Mouse (Mus musculus): Measurements from ENCODE around the gene Gcsh. TPM values are rescaled to one million over a fixed set of nuclear protein-coding genes. Genes with fewer than 3 reads are reported as not detected.

The Gcsh gene
- total and polyA plus RNA-seq, 2 experiments, result 75.7 to 161 TPM

GRCm38 (mm10) chr8:117028686-117029085 is 35.3 kb upstream of the Gcsh start:
- Histone ChIP-seq H3K79me2 (ENCODE audit: control insufficient read depth, insufficient read depth, low read length) (no peaks in the 10 kb centered on the region), H3K27ac (replicated peaks; ENCODE audit: insufficient read depth, low read depth, low read length) (no peak overlapping the region), H3K9ac (ENCODE audit: low read depth, low read length) (no peak overlapping the region), H3K4me3 (ENCODE audit: insufficient read depth, low read depth, low read length) (no peak overlapping the region), H3K36me3 (ENCODE audit: control insufficient read depth, insufficient read depth, low read length) (no peaks in the 10 kb centered on the region), H3K27me3 (ENCODE audit: control insufficient read depth, insufficient read depth, low read length) (no peaks in the 10 kb centered on the region), H3K4me1 (ENCODE audit: control insufficient read depth, insufficient read depth, low read length) (no peaks in the 10 kb centered on the region)
- TF ChIP-seq CTCF (IDR thresholded peaks at IDR 0.05; ENCODE audit: low read depth, low read length), result no peak
- TF ChIP-seq POLR2A (IDR thresholded peaks at IDR 0.05; ENCODE audit: extremely low read depth, insufficient read depth, low read length), result no peak
- DNase-seq (ENCODE audit: extremely low read depth, low read depth, low spot score), result no peak
- 93% methylated on average over 10 of the region's 10 CpGs for WGBS

GRCm38 (mm10) chr8:117027601-117028000 is 34.3 kb upstream of the Gcsh start:
- Histone ChIP-seq H3K4me3 (ENCODE audit: insufficient read depth, low read depth, low read length) (no peak overlapping the region), H3K27ac (replicated peaks; ENCODE audit: insufficient read depth, low read depth, low read length) (no peak overlapping the region), H3K79me2 (ENCODE audit: control insufficient read depth, insufficient read depth, low read length) (no peaks in the 10 kb centered on the region), H3K27me3 (ENCODE audit: control insufficient read depth, insufficient read depth, low read length) (no peaks in the 10 kb centered on the region), H3K9ac (ENCODE audit: low read depth, low read length) (no peak overlapping the region), H3K36me3 (ENCODE audit: control insufficient read depth, insufficient read depth, low read length) (no peaks in the 10 kb centered on the region), H3K4me1 (ENCODE audit: control insufficient read depth, insufficient read depth, low read length) (no peaks in the 10 kb centered on the region)
- DNase-seq (ENCODE audit: extremely low read depth, low read depth, low spot score), result no peak
- TF ChIP-seq CTCF (IDR thresholded peaks at IDR 0.05; ENCODE audit: low read depth, low read length), result no peak
- TF ChIP-seq POLR2A (IDR thresholded peaks at IDR 0.05; ENCODE audit: extremely low read depth, insufficient read depth, low read length), result no peak
- WGBS, result 89% methylated on average over 5 of the region's 5 CpGs

GRCm38 (mm10) chr8:117022297-117022993 is 29.1 kb upstream of the Gcsh start:
- TF ChIP-seq CTCF (IDR thresholded peaks at IDR 0.05; ENCODE audit: low read depth, low read length), result no peak
- no peak for TF ChIP-seq POLR2A (IDR thresholded peaks at IDR 0.05; ENCODE audit: extremely low read depth, insufficient read depth, low read length)
- DNase-seq (ENCODE audit: extremely low read depth, low read depth, low spot score), result no peak
- 68% methylated on average over 1 of the region's 1 CpGs for WGBS

GRCm38 (mm10) chr8:117019323-117020275 is 26.3 kb upstream of the Gcsh start:
- H3K4me3 ChIP-seq (ENCODE audit: insufficient read depth, low read depth, low read length), result no peak overlapping the region
- TF ChIP-seq CTCF (IDR thresholded peaks at IDR 0.05; ENCODE audit: low read depth, low read length), result no peak
- no peak for TF ChIP-seq POLR2A (IDR thresholded peaks at IDR 0.05; ENCODE audit: extremely low read depth, insufficient read depth, low read length)
- 87% methylated on average over 18 of the region's 18 CpGs for WGBS

More at GRCm38 (mm10) chr8:117022297-117022993, 29.1 kb upstream of the Gcsh start:
- no peak overlapping the region for H3K9ac ChIP-seq (ENCODE audit: low read depth, low read length)
- H3K4me1 ChIP-seq (ENCODE audit: control insufficient read depth, insufficient read depth, low read length), result no peaks in the 10 kb centered on the region
- no peaks in the 10 kb centered on the region for H3K79me2 ChIP-seq (ENCODE audit: control insufficient read depth, insufficient read depth, low read length)
- no peaks in the 10 kb centered on the region for H3K36me3 ChIP-seq (ENCODE audit: control insufficient read depth, insufficient read depth, low read length)
- H3K4me3 ChIP-seq (ENCODE audit: insufficient read depth, low read depth, low read length), result no peak overlapping the region
- H3K27ac ChIP-seq (replicated peaks; ENCODE audit: insufficient read depth, low read depth, low read length), result no peak overlapping the region
- H3K27me3 ChIP-seq (ENCODE audit: control insufficient read depth, insufficient read depth, low read length), result no peaks in the 10 kb centered on the region

DNA sequence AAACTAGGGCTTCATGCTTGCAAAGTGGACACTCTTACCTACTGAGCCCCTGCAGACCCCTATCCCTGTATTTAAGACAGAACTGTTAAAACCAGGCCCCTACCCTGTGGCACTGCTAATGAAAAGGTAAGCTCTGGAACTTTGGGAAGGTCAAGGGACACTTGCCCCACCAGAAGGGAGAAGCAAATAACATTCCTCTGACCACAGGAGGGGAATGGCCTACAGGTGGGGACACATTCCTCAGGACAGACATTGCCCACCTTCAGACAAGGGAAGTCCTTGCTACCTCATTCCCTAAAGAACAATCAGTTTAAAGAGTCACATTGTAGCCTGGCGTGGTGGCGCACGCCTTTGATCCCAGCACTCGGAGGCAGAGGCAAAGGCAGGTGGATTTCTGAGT is 24.6 kb upstream of the Gcsh start:
- Histone ChIP-seq H3K27ac (replicated peaks; ENCODE audit: insufficient read depth, low read depth, low read length) (no peak overlapping the region), H3K27me3 (ENCODE audit: control insufficient read depth, insufficient read depth, low read length) (no peaks in the 10 kb centered on the region), H3K36me3 (ENCODE audit: control insufficient read depth, insufficient read depth, low read length) (no peaks in the 10 kb centered on the region), H3K79me2 (ENCODE audit: control insufficient read depth, insufficient read depth, low read length) (no peaks in the 10 kb centered on the region), H3K4me3 (ENCODE audit: insufficient read depth, low read depth, low read length) (no peak overlapping the region), H3K9ac (ENCODE audit: low read depth, low read length) (no peak overlapping the region), H3K4me1 (ENCODE audit: control insufficient read depth, insufficient read depth, low read length) (no peaks in the 10 kb centered on the region)
- no peak for DNase-seq (ENCODE audit: extremely low read depth, low read depth, low spot score)
- TF ChIP-seq CTCF (IDR thresholded peaks at IDR 0.05; ENCODE audit: low read depth, low read length), result no peak
- TF ChIP-seq POLR2A (IDR thresholded peaks at IDR 0.05; ENCODE audit: extremely low read depth, insufficient read depth, low read length), result no peak
- WGBS, result 95% methylated on average over 4 of the region's 4 CpGs

More at GRCm38 (mm10) chr8:117019323-117020275, 26.3 kb upstream of the Gcsh start:
- Histone ChIP-seq H3K79me2 (ENCODE audit: control insufficient read depth, insufficient read depth, low read length) (no peaks in the 10 kb centered on the region), H3K4me1 (ENCODE audit: control insufficient read depth, insufficient read depth, low read length) (no peaks in the 10 kb centered on the region), H3K27ac (replicated peaks; ENCODE audit: insufficient read depth, low read depth, low read length) (no peak overlapping the region), H3K27me3 (ENCODE audit: control insufficient read depth, insufficient read depth, low read length) (no peaks in the 10 kb centered on the region), H3K36me3 (ENCODE audit: control insufficient read depth, insufficient read depth, low read length) (no peaks in the 10 kb centered on the region), H3K9ac (ENCODE audit: low read depth, low read length) (no peak overlapping the region)
- DNase-seq (ENCODE audit: extremely low read depth, low read depth, low spot score), result no peak

All from liver, adult 2 months (tissue).